Mouse (Mus musculus) heart, embryonic 14.5 days (tissue): ENCODE measurements around the gene Cacna2d1. TPM values are rescaled to one million over a fixed set of nuclear protein-coding genes. Genes with fewer than 3 reads are reported as not detected.

Experiments
- ATAC-seq: fragments of 200-750 bp; cut with Nextera tagmentation; 2 replicates; pipeline ENCODE4 v1.8.0; 2017; ENCODE audit warnings: low read depth, moderate TSS enrichment; ENCODE audit not compliant: insufficient number of reproducible peaks, insufficient read depth, low FRiP score
- H3K27ac ChIP-seq, 2 experiments: fragments of 200-500 bp in 1 of 2; fragments of 300-500 bp in 1 of 2; sonication (generic) in 1 of 2; replicated peaks in 1 of 2; 2 replicates each; pipeline ENCODE4 v1.5.1; 2012 to 2014; ENCODE audit warnings: low read depth in 2 of 2, low read length in 2 of 2, control low read depth in 1 of 2, mild to moderate bottlenecking in 1 of 2, mixed read lengths in 1 of 2; ENCODE audit not compliant: control insufficient read depth in 1 of 2, insufficient read depth in 1 of 2
- H3K27me3 ChIP-seq: fragments of 300-500 bp; sonication (generic); 2 replicates; pipeline ENCODE4 v1.6.1; 2014; ENCODE audit warnings: mild to moderate bottlenecking, low read length, control low read depth; ENCODE audit not compliant: control insufficient read depth, insufficient read depth
- H3K36me3 ChIP-seq: fragments of 300-500 bp; sonication (generic); 2 replicates; pipeline ENCODE4 v1.6.1; 2014; ENCODE audit warnings: mild to moderate bottlenecking, control low read depth, low read length, mixed read lengths; ENCODE audit not compliant: control insufficient read depth, insufficient read depth
- H3K4me1 ChIP-seq, 2 experiments: fragments of 200-500 bp in 1 of 2; fragments of 300-500 bp in 1 of 2; sonication (generic) in 1 of 2; 2 replicates each; pipeline ENCODE4 v1.6.1; 2012 to 2014; ENCODE audit warnings: low read length in 2 of 2, control low read depth in 1 of 2, mixed read lengths in 1 of 2; ENCODE audit not compliant: control insufficient read depth in 2 of 2, insufficient read depth in 2 of 2
- H3K4me2 ChIP-seq: fragments of 300-500 bp; sonication (generic); 2 replicates; pipeline ENCODE4 v1.6.1; 2014; ENCODE audit warnings: mild to moderate bottlenecking, low read length
- H3K4me3 ChIP-seq, 2 experiments: fragments of 200-500 bp in 1 of 2; fragments of 300-500 bp in 1 of 2; sonication (generic) in 1 of 2; 2 replicates each; pipeline ENCODE4 v1.5.1; 2012 to 2014; ENCODE audit warnings: low read length in 2 of 2, mild to moderate bottlenecking in 2 of 2, control low read depth in 1 of 2, low read depth in 1 of 2, moderate library complexity in 1 of 2; ENCODE audit not compliant: control insufficient read depth in 1 of 2, insufficient read depth in 1 of 2
- H3K9ac ChIP-seq: fragments of 300-500 bp; sonication (generic); 2 replicates; pipeline ENCODE4 v1.6.1; 2014; ENCODE audit warnings: mild to moderate bottlenecking, low read length
- H3K9me3 ChIP-seq: fragments of 300-500 bp; sonication (generic); 2 replicates; pipeline ENCODE4 v1.6.1; 2016; ENCODE audit warnings: low read length, control low read depth; ENCODE audit not compliant: control insufficient read depth
- WGBS: fragments of 180-500 bp; shearing (Covaris S2); extraction: QIAGEN DNeasy Blood & Tissue Kit; methylation state at CpG from one replicate; pipeline ENCODE4 v1.1.7; 2014; 5-methylcytosine and 5-hydroxymethylcytosine counted together
- polyA plus RNA-seq: library from polyadenylated mRNA; unstranded; fragments of >200 nt; fragmentation: Nextera tagmentation; extraction: Ambion mirVana; gene quantifications from 2 replicates; pipeline ENCODE4 v1.2.1, GENCODE M21; 2014

Gene Cacna2d1
- 24.9 and 27.0 TPM in 2 replicates for polyA plus RNA-seq

GRCm38 (mm10) chr5:15934376-15935233 lies at the start of gene Cacna2d1:
TSS of gene Cacna2d1 (plus strand) at chr5:15934691.
- H3K4me1 ChIP-seq, result peaks cover 0 to 6% of the 10 kb centered on the region in 2 experiments; a peak in 3 of 4 replicates
- under 1% methylated on average over 61 of the region's 120 CpGs for WGBS

GRCm38 (mm10) chr5:15895098-15895497 lies 39.4 kb upstream of the Cacna2d1 start:
- H3K9me3 ChIP-seq, result no peaks in the 10 kb centered on the region
- H3K4me2 ChIP-seq, result no peak overlapping the region
- 59% methylated on average over 2 of the region's 2 CpGs for WGBS
- H3K36me3 ChIP-seq, result no peaks in the 10 kb centered on the region
- no peaks in the 10 kb centered on the region for H3K4me1 ChIP-seq
- no peak for ATAC-seq
- no peak overlapping the region for H3K4me3 ChIP-seq
- no peak overlapping the region for H3K27ac ChIP-seq
- no peak overlapping the region for H3K9ac ChIP-seq
- H3K27me3 ChIP-seq, result no peaks in the 10 kb centered on the region

More at GRCm38 (mm10) chr5:15934376-15935233, at the start of gene Cacna2d1:
- H3K36me3 ChIP-seq, result no peaks in the 10 kb centered on the region
- peak within 1 kb of the TSS; percentile 92 for H3K9ac ChIP-seq
- H3K4me3 ChIP-seq, result peak within 1 kb of the TSS; percentile 83 to 84
- peak; percentile 85 for ATAC-seq
- H3K4me2 ChIP-seq, result peak within 1 kb of the TSS; percentile 84
- H3K27me3 ChIP-seq, result no peaks in the 10 kb centered on the region
- peak within 1 kb of the TSS; percentile 88 to 96 for H3K27ac ChIP-seq
- no peaks in the 10 kb centered on the region for H3K9me3 ChIP-seq

- no peak overlapping the region for H3K4me3 ChIP-seq
- H3K4me2 ChIP-seq, result no peak overlapping the region
- ATAC-seq, result no peak
- no peak overlapping the region for H3K27ac ChIP-seq
- H3K9me3 ChIP-seq, result 0 out of 2 replicates have a peak, but pooled peaks cover 4% of the 10 kb centered on the region
- H3K4me1 ChIP-seq, result no peaks in the 10 kb centered on the region
- H3K27me3 ChIP-seq, result no peaks in the 10 kb centered on the region
- H3K9ac ChIP-seq, result no peak overlapping the region
- H3K36me3 ChIP-seq, result no peaks in the 10 kb centered on the region
- 73% methylated on average over 3 of the region's 3 CpGs for WGBS
Observed at GRCm38 (mm10) chr5:15896706-15897105, 37.8 kb upstream of the Cacna2d1 start.

GRCm38 (mm10) chr5:15906446-15906845 lies 28.0 kb upstream of the Cacna2d1 start:
- Histone ChIP-seq H3K36me3 (no peaks in the 10 kb centered on the region), H3K27ac (no peak overlapping the region), H3K9ac (no peak overlapping the region), H3K27me3 (no peaks in the 10 kb centered on the region), H3K9me3 (no peaks in the 10 kb centered on the region), H3K4me2 (no peak overlapping the region), H3K4me1 (no peaks in the 10 kb centered on the region), H3K4me3 (no peak overlapping the region)
- 87% methylated on average over 3 of the region's 3 CpGs for WGBS
- no peak for ATAC-seq

GRCm38 (mm10) chr5:15914931-15915330 lies 19.6 kb upstream of the Cacna2d1 start:
- Histone ChIP-seq H3K4me2 (no peak overlapping the region), H3K4me3 (no peak overlapping the region), H3K9ac (no peak overlapping the region), H3K36me3 (no peaks in the 10 kb centered on the region), H3K9me3 (no peaks in the 10 kb centered on the region), H3K27me3 (no peaks in the 10 kb centered on the region), H3K4me1 (no peaks in the 10 kb centered on the region), H3K27ac (no peak overlapping the region)
- no peak for ATAC-seq
- 69% methylated on average over 1 of the region's 1 CpGs for WGBS

GRCm38 (mm10) chr5:15928506-15928905 lies 6.0 kb upstream of the Cacna2d1 start:
- H3K27ac ChIP-seq, result no peak overlapping the region
- no peaks in the 10 kb centered on the region for H3K36me3 ChIP-seq
- H3K4me1 ChIP-seq, result peaks cover 0 to 1% of the 10 kb centered on the region in 2 experiments; a peak in 2 of 4 replicates
- H3K9ac ChIP-seq, result no peak overlapping the region
- H3K27me3 ChIP-seq, result no peaks in the 10 kb centered on the region
- ATAC-seq, result no peak
- H3K4me2 ChIP-seq, result no peak overlapping the region
- H3K4me3 ChIP-seq, result no peak overlapping the region
- H3K9me3 ChIP-seq, result no peaks in the 10 kb centered on the region
- WGBS, result 64% methylated on average over 6 of the region's 6 CpGs

GRCm38 (mm10) chr5:15933017-15933416 lies 1.5 kb upstream of the Cacna2d1 start:
- WGBS, result 39% methylated on average over 6 of the region's 6 CpGs
- Histone ChIP-seq H3K4me2 (peak overlapping the region; percentile 84; the same call in 1 of the 2 replicates), H3K36me3 (no peaks in the 10 kb centered on the region), H3K27me3 (no peaks in the 10 kb centered on the region), H3K9me3 (no peaks in the 10 kb centered on the region), H3K9ac (no peak overlapping the region), H3K4me1 (peaks cover 0 to 6% of the 10 kb centered on the region in 2 experiments; a peak in 3 of 4 replicates), H3K27ac (no peak overlapping the region), H3K4me3 (no peak overlapping the region)
- ATAC-seq, result no peak
